Mouse (Mus musculus): Measurements from ENCODE around the gene Vmn2r77.

DNA sequence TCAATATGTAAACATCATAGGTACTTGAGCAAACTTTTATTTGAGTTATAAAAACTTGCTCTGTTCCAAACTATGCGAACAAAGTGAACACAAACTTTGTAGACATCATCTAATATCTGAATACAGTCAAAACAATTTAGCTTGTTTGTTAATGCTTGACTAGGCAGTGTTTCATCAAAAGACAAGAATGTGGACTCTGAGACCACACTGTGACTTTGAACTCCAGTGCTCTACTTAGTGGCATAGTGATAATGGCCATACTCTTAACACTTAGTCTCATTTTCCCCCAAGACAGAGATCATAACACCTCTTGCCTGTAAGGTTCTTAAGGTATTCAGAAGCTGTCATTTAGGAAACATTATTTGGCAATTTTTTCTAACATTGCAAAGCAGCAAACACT, 34.1 kb upstream of the Vmn2r77 start:
- no peak for TF ChIP-seq POLR2A (IDR thresholded peaks at IDR 0.05; ENCODE audit: low read depth, low read length)
- TF ChIP-seq CTCF (IDR thresholded peaks at IDR 0.05; ENCODE audit: extremely low read depth, insufficient read length, insufficient replicate concordance, low read depth, low read length), result no peak
